Mouse (Mus musculus) MEL (cell line): Measurements from ENCODE around the gene Zar1l. TPM values are rescaled to one million over a fixed set of nuclear protein-coding genes. Genes with fewer than 3 reads are reported as not detected.

Source experiments
- DNase-seq: peaks from one replicate; pipeline ENCODE4 v3.0.0; 2011; ENCODE audit warnings: low read depth, low spot score
- H3K27ac ChIP-seq: 2 replicates; pipeline ENCODE4 v1.5.1; 2012; ENCODE audit warnings: low read depth, mild to moderate bottlenecking, control low read depth, low read length, moderate library complexity; ENCODE audit not compliant: control insufficient read depth
- H3K27me3 ChIP-seq, 2 experiments: fragments of 150-350 bp in 1 of 2; sonication (generic) in 1 of 2; 2 replicates each; pipeline ENCODE4 v1.6.1; 2012; ENCODE audit warnings: low read length in 2 of 2, mild to moderate bottlenecking in 2 of 2, improper control_type of control experiment in 1 of 2, moderate library complexity in 1 of 2; ENCODE audit not compliant: insufficient read depth in 2 of 2, control insufficient read depth in 1 of 2
- H3K36me3 ChIP-seq, 2 experiments: 2 replicates each; pipeline ENCODE4 v1.6.1; 2012 to 2014; ENCODE audit warnings: low read length in 2 of 2, improper control_type of control experiment in 1 of 2, inconsistent platforms in 1 of 2, mild to moderate bottlenecking in 1 of 2; ENCODE audit not compliant: insufficient read depth in 2 of 2, control insufficient read depth in 1 of 2
- H3K4me1 ChIP-seq, 2 experiments: fragments of 150-350 bp in 1 of 2; sonication (generic) in 1 of 2; 2 replicates each; pipeline ENCODE4 v1.6.1; 2012; ENCODE audit warnings: low read length in 2 of 2, improper control_type of control experiment in 1 of 2, mild to moderate bottlenecking in 1 of 2; ENCODE audit not compliant: insufficient read depth in 2 of 2, control insufficient read depth in 1 of 2
- H3K4me3 ChIP-seq, 2 experiments: fragments of 150-350 bp in 1 of 2; sonication (generic) in 1 of 2; 2 replicates each; pipeline ENCODE4 v1.5.1; 2012; ENCODE audit warnings: low read depth in 2 of 2, low read length in 2 of 2, mild to moderate bottlenecking in 2 of 2, moderate library complexity in 2 of 2, control low read depth in 1 of 2, improper control_type of control experiment in 1 of 2; ENCODE audit not compliant: control insufficient read depth in 1 of 2, insufficient read depth in 1 of 2
- H3K79me2 ChIP-seq: 2 replicates; pipeline ENCODE4 v1.6.1; 2012; ENCODE audit warnings: mild to moderate bottlenecking, low read length, moderate library complexity; ENCODE audit not compliant: control insufficient read depth, poor library complexity, insufficient read depth
- H3K9ac ChIP-seq: 2 replicates; pipeline ENCODE4 v1.6.1; 2012; ENCODE audit warnings: low read depth, mild to moderate bottlenecking, control low read depth, low read length, moderate library complexity; ENCODE audit not compliant: control insufficient read depth, poor library complexity, severe bottlenecking
- H3K9me3 ChIP-seq: fragments of 150-350 bp; sonication (generic); replicated peaks from 2 replicates; pipeline ENCODE4 v1.6.1; 2012; ENCODE audit warnings: mild to moderate bottlenecking, low read length, improper control_type of control experiment, moderate library complexity; ENCODE audit not compliant: insufficient read depth
- BHLHE40 ChIP-seq: IDR thresholded peaks from 2 replicates; pipeline ENCODE4 v1.6.1; 2012; ENCODE audit warnings: low read depth, mild to moderate bottlenecking, inconsistent platforms, low read length, improper control_type of control experiment, borderline replicate concordance
- CTCF ChIP-seq, 3 experiments: IDR thresholded peaks in 2 of 3; conservative IDR thresholded peaks in 1 of 3; 2 replicates each; pipeline ENCODE4 v1.5.1; 2011 to 2012; ENCODE audit warnings: low read length in 3 of 3, low read depth in 2 of 3, mild to moderate bottlenecking in 2 of 3, improper control_type of control experiment in 1 of 3, inconsistent platforms in 1 of 3, mixed read lengths in 1 of 3, moderate library complexity in 1 of 3; ENCODE audit not compliant: control insufficient read depth in 1 of 3, insufficient read depth in 1 of 3, poor library complexity in 1 of 3, severe bottlenecking in 1 of 3
- E2F4 ChIP-seq: IDR thresholded peaks from 2 replicates; pipeline ENCODE4 v1.6.1; 2011; ENCODE audit warnings: low read depth, low read length, improper control_type of control experiment, borderline replicate concordance
- ELF1 ChIP-seq: IDR thresholded peaks from 2 replicates; pipeline ENCODE4 v1.6.1; 2014; ENCODE audit warnings: low read depth, mild to moderate bottlenecking, inconsistent platforms, low read length, improper control_type of control experiment, moderate library complexity
- EP300 ChIP-seq, 2 experiments: IDR thresholded peaks; 2 replicates each; pipeline ENCODE4 v1.6.1; 2011; ENCODE audit warnings: improper control_type of control experiment in 2 of 2, low read length in 2 of 2, low read depth in 1 of 2, mild to moderate bottlenecking in 1 of 2
- ETS1 ChIP-seq: IDR thresholded peaks from 2 replicates; pipeline ENCODE4 v1.6.1; 2012; ENCODE audit warnings: low read depth, mild to moderate bottlenecking, inconsistent platforms, low read length, improper control_type of control experiment, moderate library complexity
- GABPA ChIP-seq: IDR thresholded peaks from 2 replicates; pipeline ENCODE4 v1.6.1; 2012; ENCODE audit warnings: low read depth, mild to moderate bottlenecking, inconsistent platforms, low read length, improper control_type of control experiment, moderate library complexity
- JUND ChIP-seq: IDR thresholded peaks from 2 replicates; pipeline ENCODE4 v1.6.1; 2011; ENCODE audit warnings: low read depth, mild to moderate bottlenecking, improper control_type of control experiment, low read length
- MAX ChIP-seq: IDR thresholded peaks from 2 replicates; pipeline ENCODE4 v1.6.1; 2011; ENCODE audit warnings: low read length, improper control_type of control experiment
- MAZ ChIP-seq: IDR thresholded peaks from 2 replicates; pipeline ENCODE4 v1.6.1; 2012; ENCODE audit warnings: low read depth, mild to moderate bottlenecking, inconsistent platforms, low read length, improper control_type of control experiment
- MXI1 ChIP-seq: IDR thresholded peaks from 2 replicates; pipeline ENCODE4 v1.6.1; 2011; ENCODE audit warnings: mild to moderate bottlenecking, low read depth, low read length, improper control_type of control experiment
- NRF1 ChIP-seq: IDR thresholded peaks from 2 replicates; pipeline ENCODE4 v1.6.1; 2014; ENCODE audit warnings: low read depth, mild to moderate bottlenecking, inconsistent platforms, low read length, improper control_type of control experiment, moderate library complexity; ENCODE audit not compliant: poor library complexity, insufficient read depth, severe bottlenecking
- RAD21 ChIP-seq: IDR thresholded peaks from 2 replicates; pipeline ENCODE4 v1.6.1; 2011; ENCODE audit warnings: mild to moderate bottlenecking, low read depth, low read length, improper control_type of control experiment
- RCOR1 ChIP-seq: IDR thresholded peaks from 2 replicates; pipeline ENCODE4 v1.6.1; 2012; ENCODE audit warnings: low read depth, mild to moderate bottlenecking, inconsistent platforms, low read length, improper control_type of control experiment
- SIN3A ChIP-seq: IDR thresholded peaks from 2 replicates; pipeline ENCODE4 v1.6.1; 2012; ENCODE audit warnings: low read length, improper control_type of control experiment, inconsistent platforms
- UBTF ChIP-seq: IDR thresholded peaks from 2 replicates; pipeline ENCODE4 v1.6.1; 2012; ENCODE audit warnings: low read depth, mild to moderate bottlenecking, inconsistent platforms, low read length, improper control_type of control experiment, moderate library complexity, borderline replicate concordance; ENCODE audit not compliant: insufficient read depth
- USF2 ChIP-seq, 2 experiments: IDR thresholded peaks; 2 replicates each; pipeline ENCODE4 v1.6.1; 2011 to 2012; ENCODE audit warnings: improper control_type of control experiment in 2 of 2, low read length in 2 of 2, borderline replicate concordance in 1 of 2, inconsistent platforms in 1 of 2, low read depth in 1 of 2, mild to moderate bottlenecking in 1 of 2; ENCODE audit not compliant: insufficient read depth in 1 of 2
- ZC3H11A ChIP-seq: IDR thresholded peaks from 2 replicates; pipeline ENCODE4 v1.6.1; 2012; ENCODE audit warnings: low read depth, mild to moderate bottlenecking, inconsistent platforms, low read length, improper control_type of control experiment
- ZMIZ1 ChIP-seq: IDR thresholded peaks from 2 replicates; pipeline ENCODE4 v1.6.1; 2012; ENCODE audit warnings: low read depth, mild to moderate bottlenecking, inconsistent platforms, low read length, improper control_type of control experiment, moderate library complexity
- polyA plus RNA-seq, 2 experiments: library from polyadenylated mRNA; stranded (reverse) in 1 of 2; unstranded in 1 of 2; fragments of >175 nt in 1 of 2; fragments of >200 nt in 1 of 2; gene quantifications; 2 replicates each; pipeline versions ENCODE4 v1.2.1 to v1.2.4; 2012; ENCODE audit warnings: low replicate concordance in 2 of 2, low read depth in 1 of 2; ENCODE audit not compliant: insufficient read length in 2 of 2, insufficient read depth in 1 of 2, missing spikeins in 1 of 2
- total RNA-seq: library from RNA; depleted of rRNA; stranded (reverse); fragments of 300-350 nt; gene quantifications from 2 replicates; pipeline ENCODE4 v1.2.3, GENCODE M21; 2012

The Zar1l gene
- total and polyA plus RNA-seq, 3 experiments, result not detected

GRCm38 (mm10) chr5:150490821-150491220, 27.1 kb downstream of the Zar1l start:
- no peaks in the 10 kb centered on the region for H3K27me3 ChIP-seq
- no peaks in the 10 kb centered on the region for H3K9me3 ChIP-seq
- DNase-seq, result no peak
- no peaks in the 10 kb centered on the region for H3K36me3 ChIP-seq
- no peak overlapping the region for H3K4me3 ChIP-seq
- H3K27ac ChIP-seq, result no peak overlapping the region
- H3K79me2 ChIP-seq, result no peaks in the 10 kb centered on the region
- no peak overlapping the region for H3K9ac ChIP-seq
- H3K4me1 ChIP-seq, result no peaks in the 10 kb centered on the region
- TF ChIP-seq JUND (no peak), E2F4 (no peak), USF2 (IDR thresholded peaks at IDR 0.05; ENCODE audit: borderline replicate concordance in 1 of 2, insufficient read depth in 1 of 2, low read depth in 1 of 2, low read length in 2 of 2) (no peak), ETS1 (no peak), GABPA (no peak), ZC3H11A (no peak)

GRCm38 (mm10) chr5:150490285-150490684, 27.7 kb downstream of the Zar1l start:
- no peak overlapping the region for H3K9ac ChIP-seq
- no peak overlapping the region for H3K4me3 ChIP-seq
- H3K27ac ChIP-seq, result no peak overlapping the region
- no peak for DNase-seq
- H3K79me2 ChIP-seq, result no peaks in the 10 kb centered on the region
- no peaks in the 10 kb centered on the region for H3K4me1 ChIP-seq
- TF ChIP-seq BHLHE40, result no peak
- TF ChIP-seq SIN3A, result no peak
- no peak for TF ChIP-seq RAD21
- TF ChIP-seq NRF1, result no peak
- TF ChIP-seq MAZ, result no peak
- no peak for TF ChIP-seq E2F4
- TF ChIP-seq GABPA, result no peak
- no peak for TF ChIP-seq ELF1
- no peak for TF ChIP-seq RCOR1
- TF ChIP-seq MXI1, result no peak
- TF ChIP-seq EP300 (IDR thresholded peaks at IDR 0.05; ENCODE audit: low read depth in 1 of 2, low read length in 2 of 2), result no peak
- no peak for TF ChIP-seq UBTF
- TF ChIP-seq MAX, result no peak
- TF ChIP-seq CTCF (IDR thresholded peaks at IDR 0.05 in 2 of 3, conservative IDR thresholded peaks at IDR 0.05 in 1 of 3; ENCODE audit: control insufficient read depth in 1 of 3, insufficient read depth in 1 of 3, low read depth in 2 of 3, low read length in 3 of 3, poor library complexity in 1 of 3, severe bottlenecking in 1 of 3), result no peak
- TF ChIP-seq ZMIZ1, result no peak
- TF ChIP-seq, all 39 proteins: peak for 0
- Histone ChIP-seq H3K36me3 (no peaks in the 10 kb centered on the region), H3K9me3 (no peaks in the 10 kb centered on the region), H3K27me3 (no peaks in the 10 kb centered on the region)
